Mouse (Mus musculus): ENCODE data around the gene Prss42. TPM values are rescaled to one million over a fixed set of nuclear protein-coding genes. Genes with fewer than 3 reads are reported as not detected.
"Not testable (repeated sequence)": the region's sequence is repeated elsewhere in the genome, so short reads cannot be mapped to it uniquely, and the experiment has no call there.

The Prss42 gene
- polyA plus RNA-seq, 1 experiment from 2014 or later, result not detected

GRCm38 (mm10) chr9:110803294-110803693, 5.3 kb downstream of the Prss42 start:
- Histone ChIP-seq H3K36me3 (no peaks in the 10 kb centered on the region), H3K4me1 (no peaks in the 10 kb centered on the region), H3K27me3 (ENCODE audit: low read depth, poor library complexity, severe bottlenecking) (no peaks in the 10 kb centered on the region), H3K9me3 (replicated peaks) (no peaks in the 10 kb centered on the region), H3K27ac (no peak overlapping the region), H3K4me3 (no peak overlapping the region)
- WGBS, result 69% methylated on average over 4 of the region's 4 CpGs
- no peak for DNase-seq (ENCODE audit: low spot score)

GRCm38 (mm10) chr9:110810051-110810450, 12.1 kb downstream of the Prss42 start:
- no peaks in the 10 kb centered on the region for H3K36me3 ChIP-seq
- DNase-seq (ENCODE audit: low spot score), result no peak
- H3K27ac ChIP-seq, result no peak overlapping the region
- 83% methylated on average over 4 of the region's 4 CpGs for WGBS
- H3K27me3 ChIP-seq (ENCODE audit: low read depth, poor library complexity, severe bottlenecking), result peaks cover 8% of the 10 kb centered on the region; the same call in 1 of the 2 replicates
- no peaks in the 10 kb centered on the region for H3K9me3 ChIP-seq (replicated peaks)
- H3K4me1 ChIP-seq, result peaks cover 6% of the 10 kb centered on the region; the same call in 1 of the 2 replicates
- H3K4me3 ChIP-seq, result no peak overlapping the region

- Histone ChIP-seq H3K4me3 (no peak within 1 kb of the TSS), H3K27ac (no peak within 1 kb of the TSS), H3K4me1 (peaks cover 6% of the 10 kb centered on the region; the same call in 1 of the 2 replicates), H3K27me3 (ENCODE audit: low read depth, poor library complexity, severe bottlenecking) (peaks cover 8% of the 10 kb centered on the region; the same call in 1 of the 2 replicates), H3K9me3 (replicated peaks) (no peaks in the 10 kb centered on the region), H3K36me3 (no peaks in the 10 kb centered on the region)
- WGBS, result 61% methylated on average over 18 of the region's 18 CpGs
- DNase-seq (ENCODE audit: low spot score), result no peak
Observed at GRCm38 (mm10) chr9:110813789-110814188, 15.8 kb downstream of the Prss42 start, which contains the start of gene Prss44. Gene Prss44 (plus strand): TSS chr9:110813994.

GRCm38 (mm10) chr9:110820546-110820945, 22.6 kb downstream of the Prss42 start:
- H3K9me3 ChIP-seq (replicated peaks); DNase-seq (ENCODE audit: low spot score); H3K4me3 ChIP-seq; H3K36me3 ChIP-seq; H3K27ac ChIP-seq; H3K4me1 ChIP-seq: not testable (repeated sequence)
- H3K27me3 ChIP-seq (ENCODE audit: low read depth, poor library complexity, severe bottlenecking), result peaks cover 11% of the 10 kb centered on the region; the same call in 1 of the 2 replicates

GRCm38 (mm10) chr9:110821436-110821835, 23.5 kb downstream of the Prss42 start:
- H3K4me3 ChIP-seq, result no peak overlapping the region
- no peaks in the 10 kb centered on the region for H3K9me3 ChIP-seq (replicated peaks)
- DNase-seq (ENCODE audit: low spot score), result no peak
- H3K36me3 ChIP-seq, result no peaks in the 10 kb centered on the region
- peaks cover 7% of the 10 kb centered on the region for H3K4me1 ChIP-seq
- H3K27ac ChIP-seq, result no peak overlapping the region
- peaks cover 11% of the 10 kb centered on the region; the same call in 1 of the 2 replicates for H3K27me3 ChIP-seq (ENCODE audit: low read depth, poor library complexity, severe bottlenecking)
- WGBS, result 90% methylated on average over 7 of the region's 7 CpGs

- peaks cover 30% of the 10 kb centered on the region for H3K27me3 ChIP-seq (ENCODE audit: low read depth, poor library complexity, severe bottlenecking)
- no peaks in the 10 kb centered on the region for H3K36me3 ChIP-seq
- H3K27ac ChIP-seq, result no peak overlapping the region
- H3K9me3 ChIP-seq (replicated peaks), result no peaks in the 10 kb centered on the region
- H3K4me3 ChIP-seq, result no peak overlapping the region
- 88% methylated on average over 4 of the region's 4 CpGs for WGBS
- peaks cover 7% of the 10 kb centered on the region for H3K4me1 ChIP-seq
- no peak for DNase-seq (ENCODE audit: low spot score)
Observed at GRCm38 (mm10) chr9:110825426-110825825, 27.5 kb downstream of the Prss42 start.

GRCm38 (mm10) chr9:110825832-110826231, 27.9 kb downstream of the Prss42 start:
- no peak overlapping the region for H3K27ac ChIP-seq
- H3K4me3 ChIP-seq, result no peak overlapping the region
- peaks cover 30% of the 10 kb centered on the region for H3K27me3 ChIP-seq (ENCODE audit: low read depth, poor library complexity, severe bottlenecking)
- H3K4me1 ChIP-seq, result peaks cover 7% of the 10 kb centered on the region
- DNase-seq (ENCODE audit: low spot score), result no peak
- WGBS, result 81% methylated on average over 7 of the region's 7 CpGs
- H3K9me3 ChIP-seq (replicated peaks), result no peaks in the 10 kb centered on the region
- no peaks in the 10 kb centered on the region for H3K36me3 ChIP-seq

- H3K9me3 ChIP-seq (replicated peaks), result no peaks in the 10 kb centered on the region
- no peak within 1 kb of the TSS for H3K27ac ChIP-seq
- peaks cover 7% of the 10 kb centered on the region for H3K4me1 ChIP-seq
- no peak within 1 kb of the TSS for H3K4me3 ChIP-seq
- 83% methylated on average over 3 of the region's 3 CpGs for WGBS
- H3K27me3 ChIP-seq (ENCODE audit: low read depth, poor library complexity, severe bottlenecking), result peaks cover 27% of the 10 kb centered on the region
- no peaks in the 10 kb centered on the region for H3K36me3 ChIP-seq
- DNase-seq (ENCODE audit: low spot score), result no peak
Observed at GRCm38 (mm10) chr9:110826390-110826789, 28.4 kb downstream of the Prss42 start, which contains the start of gene Prss43. Gene Prss43 (plus strand): TSS chr9:110826690.

- DNase-seq (ENCODE audit: low spot score), result no peak
- 87% methylated on average over 5 of the region's 5 CpGs for WGBS
Observed at GRCm38 (mm10) chr9:110833021-110833420, 35.1 kb downstream of the Prss42 start.

GRCm38 (mm10) chr9:110834411-110834810, 36.4 kb downstream of the Prss42 start, which contains the start of gene Prss45:
Gene Prss45 (plus strand): TSS chr9:110834588.
- H3K4me1 ChIP-seq, result peaks cover 4% of the 10 kb centered on the region
- no peak for DNase-seq (ENCODE audit: low spot score)
- no peaks in the 10 kb centered on the region for H3K36me3 ChIP-seq
- no peak within 1 kb of the TSS for H3K27ac ChIP-seq
- H3K9me3 ChIP-seq (replicated peaks), result no peaks in the 10 kb centered on the region
- WGBS, result 78% methylated on average over 19 of the region's 19 CpGs
- H3K4me3 ChIP-seq, result no peak within 1 kb of the TSS
- H3K27me3 ChIP-seq (ENCODE audit: low read depth, poor library complexity, severe bottlenecking), result peaks cover 8% of the 10 kb centered on the region; the same call in 1 of the 2 replicates

More at GRCm38 (mm10) chr9:110833021-110833420, 35.1 kb downstream of the Prss42 start:
- Histone ChIP-seq H3K4me3 (no peak overlapping the region), H3K36me3 (no peaks in the 10 kb centered on the region), H3K4me1 (peaks cover 4% of the 10 kb centered on the region), H3K27ac (no peak overlapping the region), H3K27me3 (ENCODE audit: low read depth, poor library complexity, severe bottlenecking) (peaks cover 17% of the 10 kb centered on the region; the same call in 1 of the 2 replicates), H3K9me3 (replicated peaks) (no peaks in the 10 kb centered on the region)

- no peak overlapping the region for H3K4me3 ChIP-seq
- H3K27ac ChIP-seq, result no peak overlapping the region
- no peaks in the 10 kb centered on the region for H3K9me3 ChIP-seq (replicated peaks)
- peaks cover 4% of the 10 kb centered on the region for H3K4me1 ChIP-seq
- H3K27me3 ChIP-seq (ENCODE audit: low read depth, poor library complexity, severe bottlenecking), result peaks cover 8% of the 10 kb centered on the region; the same call in 1 of the 2 replicates
- H3K36me3 ChIP-seq, result no peaks in the 10 kb centered on the region
- WGBS, result 36% methylated on average over 10 of the region's 10 CpGs
- no peak for DNase-seq (ENCODE audit: low spot score)
Observed at GRCm38 (mm10) chr9:110834961-110835360, 37.0 kb downstream of the Prss42 start.

GRCm38 (mm10) chr9:110836112-110836511, 38.1 kb downstream of the Prss42 start:
- Histone ChIP-seq H3K36me3 (no peaks in the 10 kb centered on the region), H3K9me3 (replicated peaks) (no peaks in the 10 kb centered on the region), H3K4me1 (peaks cover 7% of the 10 kb centered on the region), H3K27me3 (ENCODE audit: low read depth, poor library complexity, severe bottlenecking) (peaks cover 8% of the 10 kb centered on the region; the same call in 1 of the 2 replicates), H3K4me3 (no peak overlapping the region), H3K27ac (no peak overlapping the region)
- 71% methylated on average over 2 of the region's 2 CpGs for WGBS
- no peak for DNase-seq (ENCODE audit: low spot score)

- 90% methylated on average over 6 of the region's 6 CpGs for WGBS
- no peak overlapping the region for H3K27ac ChIP-seq
- H3K36me3 ChIP-seq, result no peaks in the 10 kb centered on the region
- no peaks in the 10 kb centered on the region for H3K27me3 ChIP-seq (ENCODE audit: low read depth, poor library complexity, severe bottlenecking)
- DNase-seq (ENCODE audit: low spot score), result no peak
- peaks cover 5% of the 10 kb centered on the region; the same call in 1 of the 2 replicates for H3K4me1 ChIP-seq
- no peaks in the 10 kb centered on the region for H3K9me3 ChIP-seq (replicated peaks)
- no peak overlapping the region for H3K4me3 ChIP-seq
Observed at GRCm38 (mm10) chr9:110840905-110841304, 42.9 kb downstream of the Prss42 start.

GRCm38 (mm10) chr9:110841438-110841837, 43.5 kb downstream of the Prss42 start:
- H3K4me3 ChIP-seq, result no peak overlapping the region
- no peaks in the 10 kb centered on the region for H3K27me3 ChIP-seq (ENCODE audit: low read depth, poor library complexity, severe bottlenecking)
- no peak for DNase-seq (ENCODE audit: low spot score)
- 82% methylated on average over 2 of the region's 2 CpGs for WGBS
- no peaks in the 10 kb centered on the region for H3K9me3 ChIP-seq (replicated peaks)
- no peak overlapping the region for H3K27ac ChIP-seq
- peaks cover 5% of the 10 kb centered on the region; the same call in 1 of the 2 replicates for H3K4me1 ChIP-seq
- H3K36me3 ChIP-seq, result no peaks in the 10 kb centered on the region
